Mouse (Mus musculus) lung, postnatal 14 days (tissue): ENCODE measurements around the gene Plxnb2.

Source experiments
- DNase-seq: peaks from one replicate; pipeline ENCODE4 v3.0.0; 2021

Plxnb2 gene

GRCm38 (mm10) chr15:89178954-89179629, 1.5 kb downstream of the Plxnb2 start:
- peak; percentile 81 for DNase-seq

- no peak for DNase-seq
Observed at GRCm38 (mm10) chr15:89178260-89178860, 2.2 kb downstream of the Plxnb2 start.

- no peak for DNase-seq
Observed at GRCm38 (mm10) chr15:89177576-89178259, 2.9 kb downstream of the Plxnb2 start.

- DNase-seq: peak; percentile 96
Observed at GRCm38 (mm10) chr15:89177121-89177520, 3.5 kb downstream of the Plxnb2 start.

GRCm38 (mm10) chr15:89175411-89176155, 5.0 kb downstream of the Plxnb2 start:
- no peak for DNase-seq

GRCm38 (mm10) chr15:89174889-89175339, 5.7 kb downstream of the Plxnb2 start:
- no peak for DNase-seq

- DNase-seq: peak; percentile 71
Observed at GRCm38 (mm10) chr15:89173906-89174214, 6.7 kb downstream of the Plxnb2 start.

- DNase-seq: peak; percentile 60
Observed at GRCm38 (mm10) chr15:89173024-89173905, 7.3 kb downstream of the Plxnb2 start.

- no peak for DNase-seq
Observed at GRCm38 (mm10) chr15:89172276-89172935, 8.2 kb downstream of the Plxnb2 start.

GRCm38 (mm10) chr15:89171526-89172051, 9.0 kb downstream of the Plxnb2 start:
- no peak for DNase-seq

GRCm38 (mm10) chr15:89170102-89170501, 10.5 kb downstream of the Plxnb2 start:
- peak; percentile 55 for DNase-seq

- DNase-seq: peak; percentile 86
Observed at GRCm38 (mm10) chr15:89169431-89169830, 11.2 kb downstream of the Plxnb2 start.

GRCm38 (mm10) chr15:89168922-89169321, 11.7 kb downstream of the Plxnb2 start:
- no peak for DNase-seq

- DNase-seq: no peak
Observed at GRCm38 (mm10) chr15:89165478-89165877, 15.1 kb downstream of the Plxnb2 start.

GRCm38 (mm10) chr15:89161397-89161796, 19.2 kb downstream of the Plxnb2 start:
- DNase-seq: peak; percentile 41

- no peak for DNase-seq
Observed at GRCm38 (mm10) chr15:89158516-89158915, 22.1 kb downstream of the Plxnb2 start.

- DNase-seq: peak; percentile 82
Observed at GRCm38 (mm10) chr15:89157954-89158353, 22.6 kb downstream of the Plxnb2 start.

GRCm38 (mm10) chr15:89152312-89152711, 28.3 kb downstream of the Plxnb2 start:
- no peak for DNase-seq

- peak; percentile 54 for DNase-seq
Observed at GRCm38 (mm10) chr15:89150041-89150390, 30.6 kb downstream of the Plxnb2 start.

- peak; percentile 46 for DNase-seq
Observed at GRCm38 (mm10) chr15:89149271-89150040, 31.1 kb downstream of the Plxnb2 start, which contains the start of gene Mapk11. TSS of gene Mapk11 (minus strand) at chr15:89149628.
